Mouse (Mus musculus): Measurements from ENCODE around the gene Fem1b.

DNA sequence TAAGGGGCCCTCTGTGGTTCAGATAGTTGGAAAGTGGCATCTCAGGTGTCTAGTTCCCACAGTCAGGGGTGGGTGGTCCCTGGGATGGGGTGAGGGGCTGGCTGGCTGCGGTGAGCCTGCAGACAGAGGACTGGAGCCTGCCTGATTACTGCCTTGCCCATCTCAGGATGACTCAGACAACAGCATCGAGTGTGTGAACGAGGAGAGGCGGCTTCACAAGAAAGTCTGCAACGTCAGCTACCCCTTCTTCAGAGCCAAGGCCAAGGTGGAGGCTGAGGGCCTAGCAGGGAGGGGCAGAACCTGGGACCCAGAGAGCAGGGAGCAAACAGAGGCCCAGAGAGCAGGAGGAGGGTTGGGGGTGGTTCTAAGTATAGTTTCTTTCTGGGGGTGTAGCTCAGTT is 43.4 kb downstream of the Fem1b start:
- TF ChIP-seq POLR2A (IDR thresholded peaks at IDR 0.05; ENCODE audit: borderline replicate concordance, control insufficient read depth, low read depth, low read length) (no peak), CTCF (IDR thresholded peaks at IDR 0.05; ENCODE audit: control insufficient read depth, insufficient read depth, low read length) (no peak)
